Mouse (Mus musculus) cerebellum, adult 2 months (tissue): Measurements from ENCODE around the gene Tmem115. TPM values are rescaled to one million over a fixed set of nuclear protein-coding genes. Genes with fewer than 3 reads are reported as not detected.

ENCODE experiments used
- DNase-seq, 2 experiments: peaks; one replicate each; pipeline ENCODE4 v3.0.0; 2021
- H3K27ac ChIP-seq: fragments of 200-500 bp; 2 replicates; pipeline ENCODE4 v1.5.1; 2012; ENCODE audit warnings: low read length, control low read depth, inconsistent platforms; ENCODE audit not compliant: insufficient read depth
- H3K27me3 ChIP-seq: fragments of 200-500 bp; 2 replicates; pipeline ENCODE4 v1.6.1; 2012; ENCODE audit warnings: inconsistent platforms, mild to moderate bottlenecking, low read length, moderate library complexity; ENCODE audit not compliant: control insufficient read depth, insufficient read depth
- H3K4me1 ChIP-seq: fragments of 200-500 bp; 2 replicates; pipeline ENCODE4 v1.6.1; 2011; ENCODE audit warnings: low read length; ENCODE audit not compliant: control insufficient read depth, insufficient read depth
- H3K4me3 ChIP-seq: fragments of 200-500 bp; replicated peaks from 2 replicates; pipeline ENCODE3; 2011; ENCODE audit warnings: mild to moderate bottlenecking, low read depth, low read length, control low read depth; ENCODE audit not compliant: insufficient read depth
- CTCF ChIP-seq: fragments of 200-500 bp; IDR thresholded peaks from 2 replicates; pipeline ENCODE4 v1.5.1; 2011; ENCODE audit warnings: low read depth, mild to moderate bottlenecking, control low read depth, low read length, moderate library complexity, borderline replicate concordance; ENCODE audit not compliant: insufficient read depth
- POLR2A ChIP-seq: fragments of 200-500 bp; IDR thresholded peaks from 2 replicates; pipeline ENCODE4 v1.6.1; 2011; ENCODE audit warnings: low read length, control low read depth, borderline replicate concordance; ENCODE audit not compliant: insufficient read depth
- WGBS: fragments of 180-500 bp; shearing (Covaris S2); methylation state at CpG from one replicate; pipeline ENCODE4 v1.1.7; 2018; 5-methylcytosine and 5-hydroxymethylcytosine counted together
- polyA plus RNA-seq: library from polyadenylated mRNA; depleted of rRNA; stranded (reverse); fragments of >200 nt; gene quantifications from 2 replicates; pipeline ENCODE4 v1.2.3, GENCODE M21; 2012

Tmem115 gene
- polyA plus RNA-seq, 1 experiment, result 44.6 TPM

GRCm38 (mm10) chr9:107511436-107511835, 22.3 kb upstream of the Tmem115 start:
- 86% methylated on average over 8 of the region's 8 CpGs for WGBS
- H3K27me3 ChIP-seq, result no peaks in the 10 kb centered on the region
- H3K27ac ChIP-seq, result no peak overlapping the region
- H3K4me1 ChIP-seq, result no peaks in the 10 kb centered on the region
- no peak overlapping the region for H3K4me3 ChIP-seq
- TF ChIP-seq POLR2A (no peak), CTCF (no peak)
- DNase-seq, result no peak

DNA sequence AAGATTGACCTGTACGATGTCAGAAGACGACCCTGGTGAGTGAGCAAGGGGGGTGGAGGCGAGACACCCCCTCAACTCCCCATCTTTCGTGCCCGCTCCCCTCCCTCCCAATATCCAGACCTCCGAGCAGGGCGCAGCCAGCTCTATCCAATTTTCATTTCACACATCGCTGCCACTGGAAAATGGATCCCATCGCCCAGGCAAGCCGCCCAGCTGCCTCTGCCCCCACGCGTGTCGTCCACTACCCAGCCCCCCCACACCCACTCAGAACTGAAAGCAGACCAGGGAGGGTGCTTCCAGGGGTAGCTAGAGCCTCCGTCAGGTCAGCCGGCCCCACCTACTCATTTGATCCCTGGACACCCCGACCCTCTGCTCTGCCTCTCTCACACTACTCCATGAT, 21.4 kb upstream of the Tmem115 start:
- Histone ChIP-seq H3K27ac (no peak overlapping the region), H3K27me3 (no peaks in the 10 kb centered on the region), H3K4me1 (no peaks in the 10 kb centered on the region), H3K4me3 (no peak overlapping the region)
- TF ChIP-seq POLR2A, result no peak
- WGBS, result 59% methylated on average over 16 of the region's 16 CpGs
- no peak for DNase-seq

GRCm38 (mm10) chr9:107514303-107514955, 19.3 kb upstream of the Tmem115 start:
- Histone ChIP-seq H3K27me3 (no peaks in the 10 kb centered on the region), H3K4me1 (no peaks in the 10 kb centered on the region), H3K27ac (no peak overlapping the region), H3K4me3 (no peak overlapping the region)
- no peak for TF ChIP-seq POLR2A
- peak; percentile 100 for TF ChIP-seq CTCF
- DNase-seq, result peak; percentile 83 to 93
- 29% methylated on average over 14 of the region's 14 CpGs for WGBS

GRCm38 (mm10) chr9:107520331-107520730, 13.4 kb upstream of the Tmem115 start:
- no peak for DNase-seq
- WGBS, result 45% methylated on average over 6 of the region's 6 CpGs
- Histone ChIP-seq H3K4me3 (no peak overlapping the region), H3K27ac (no peak overlapping the region), H3K27me3 (no peaks in the 10 kb centered on the region), H3K4me1 (no peaks in the 10 kb centered on the region)
- no peak for TF ChIP-seq CTCF
- TF ChIP-seq POLR2A, result no peak

DNA sequence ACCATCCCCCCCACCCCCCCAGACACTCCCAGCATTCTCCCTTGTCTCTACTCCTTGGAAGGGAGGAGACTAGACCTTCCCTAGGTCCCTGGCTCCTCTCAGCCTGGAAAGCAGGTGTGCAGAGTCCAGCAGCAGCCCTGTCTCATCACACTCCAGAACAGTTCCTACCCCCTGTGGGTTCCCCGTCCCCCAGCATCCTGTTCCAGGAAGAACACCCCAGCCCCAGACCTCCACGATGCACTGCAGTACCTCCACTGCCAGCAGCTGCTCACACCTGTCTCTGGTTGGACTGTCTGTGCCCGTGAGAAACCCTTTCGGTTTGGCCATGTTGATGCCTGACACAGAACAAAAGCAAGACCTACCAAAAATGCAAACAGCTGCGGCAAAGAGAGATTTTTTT, 12.6 kb upstream of the Tmem115 start:
- Histone ChIP-seq H3K4me3 (no peak overlapping the region), H3K27me3 (no peaks in the 10 kb centered on the region), H3K4me1 (no peaks in the 10 kb centered on the region), H3K27ac (no peak overlapping the region)
- WGBS, result 76% methylated on average over 5 of the region's 5 CpGs
- TF ChIP-seq POLR2A, result no peak
- no peak for TF ChIP-seq CTCF
- DNase-seq, result no peak

DNA sequence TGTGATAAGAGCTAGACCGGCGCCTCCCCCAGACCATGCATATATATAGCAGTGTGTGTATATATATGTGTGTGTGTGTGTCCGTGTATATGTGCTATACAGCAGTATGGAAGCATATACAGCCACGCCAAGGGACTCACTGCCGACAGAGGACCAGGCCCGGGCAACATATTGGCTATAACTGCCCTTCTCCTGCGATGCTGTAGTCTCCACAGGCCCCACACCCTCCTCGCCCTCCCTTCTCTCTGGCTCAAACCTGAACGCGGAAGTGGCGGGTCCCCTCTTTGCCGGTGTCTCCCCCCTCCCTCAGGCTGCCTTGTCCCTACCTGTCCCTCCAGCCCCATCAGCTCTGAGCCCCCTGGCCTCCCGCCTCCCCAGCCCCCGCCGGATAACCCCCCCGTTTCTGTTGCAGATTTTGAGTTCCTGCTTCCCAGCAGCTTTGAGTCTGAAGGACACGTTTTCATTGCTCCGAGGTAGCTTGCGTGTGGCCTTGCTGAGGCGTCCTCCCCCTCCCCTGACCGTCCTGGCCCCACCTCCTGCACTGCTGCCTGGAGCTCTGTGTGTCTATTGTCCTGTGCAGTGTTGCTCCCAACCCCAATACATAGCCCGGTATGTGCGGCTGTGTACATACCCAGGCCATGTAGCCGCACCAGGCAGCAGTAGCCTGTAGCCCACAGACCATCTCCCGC, 11.9 kb upstream of the Tmem115 start:
- 58% methylated on average over 25 of the region's 25 CpGs for WGBS

GRCm38 (mm10) chr9:107522400-107522711, 11.4 kb upstream of the Tmem115 start:
- DNase-seq, result no peak
- WGBS, result 25% methylated on average over 2 of the region's 2 CpGs
- TF ChIP-seq CTCF (no peak), POLR2A (no peak)
- no peaks in the 10 kb centered on the region for H3K4me1 ChIP-seq
- no peaks in the 10 kb centered on the region for H3K27me3 ChIP-seq
- H3K27ac ChIP-seq, result no peak overlapping the region
- H3K4me3 ChIP-seq, result no peak overlapping the region

More for the DNA sequence above, 11.9 kb upstream of the Tmem115 start:
- no peaks in the 10 kb centered on the region for H3K4me1 ChIP-seq
- H3K4me3 ChIP-seq, result no peak overlapping the region
- no peak for DNase-seq
- no peaks in the 10 kb centered on the region for H3K27me3 ChIP-seq
- no peak overlapping the region for H3K27ac ChIP-seq
- TF ChIP-seq CTCF (no peak), POLR2A (no peak)

- 32% methylated on average over 44 of the region's 44 CpGs for WGBS
- DNase-seq, result no peak
Measured at GRCm38 (mm10) chr9:107526198-107527026, 7.3 kb upstream of the Tmem115 start.

More at GRCm38 (mm10) chr9:107526198-107527026, 7.3 kb upstream of the Tmem115 start:
- H3K27ac ChIP-seq, result no peak overlapping the region
- TF ChIP-seq POLR2A (no peak), CTCF (no peak)
- no peaks in the 10 kb centered on the region for H3K27me3 ChIP-seq
- no peaks in the 10 kb centered on the region for H3K4me1 ChIP-seq
- no peak overlapping the region for H3K4me3 ChIP-seq
